Mouse (Mus musculus) ES-Bruce4 (cell line): ENCODE data around the gene Hspa12b.

Experiments
- CTCF ChIP-seq: IDR thresholded peaks from one replicate; pipeline ENCODE4 v1.8.1; 2011; ENCODE audit warnings: low read depth, low read length
- POLR2A ChIP-seq: IDR thresholded peaks from one replicate; pipeline ENCODE4 v1.8.1; 2011; ENCODE audit warnings: low read length; ENCODE audit not compliant: insufficient read depth

- TF ChIP-seq CTCF (no peak), POLR2A (no peak)
Observed at GRCm38 (mm10) chr2:131145536-131145935, 18.5 kb downstream of the Hspa12b start.
